Mouse (Mus musculus) right cerebral cortex, adult 18-20 months (tissue): ENCODE measurements around the gene Tulp3.
A peak's percentile ranks its signal among the peaks of the same experiment; 100 is the strongest.

ENCODE experiments used
- DNase-seq: peaks from one replicate; pipeline ENCODE4 v3.0.0; 2022; ENCODE audit warnings: mixed read lengths

Tulp3 gene

DNA sequence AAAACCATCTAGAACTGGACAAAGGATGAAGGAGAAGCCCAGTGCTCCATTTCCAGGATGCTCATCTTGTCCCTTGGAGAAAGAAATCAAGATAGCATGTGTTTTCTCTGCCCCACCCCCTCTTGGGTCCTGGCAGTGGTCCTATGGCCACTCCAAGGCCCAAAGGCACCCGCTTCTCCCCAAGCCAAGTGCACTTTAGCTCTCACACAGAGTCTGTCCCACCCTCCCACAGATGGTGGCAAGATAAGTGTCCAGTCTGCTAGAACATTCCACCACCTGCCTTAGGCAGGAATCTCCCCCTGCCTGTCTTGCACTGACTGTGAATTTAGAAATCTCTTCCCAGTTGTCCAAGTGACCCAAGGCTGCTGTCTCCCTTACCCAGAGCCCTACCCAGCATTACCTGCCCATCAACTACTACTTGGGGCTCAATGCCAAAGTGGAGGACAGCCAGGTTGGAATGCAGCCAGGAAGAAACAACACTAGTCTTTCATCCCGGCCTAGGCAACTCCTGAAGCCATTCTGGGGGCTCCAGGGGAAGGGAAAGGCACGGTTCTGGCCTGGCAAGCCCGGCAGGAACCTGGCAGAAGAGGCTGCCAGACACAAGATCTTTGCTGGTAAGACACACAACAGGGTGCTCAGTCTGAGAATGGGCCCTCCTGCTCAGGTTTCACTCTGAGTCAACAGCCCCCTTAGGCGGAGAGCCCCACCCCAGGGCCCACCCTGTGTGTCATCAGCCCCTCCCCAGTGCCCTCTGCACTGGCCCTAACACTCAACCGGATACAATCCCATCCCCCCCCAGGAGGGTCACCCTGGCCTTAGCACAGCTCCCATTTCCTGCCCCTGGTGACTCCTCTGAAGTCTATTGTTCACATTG lies 59.5 kb downstream of the Tulp3 start:
- DNase-seq: no peak

DNA sequence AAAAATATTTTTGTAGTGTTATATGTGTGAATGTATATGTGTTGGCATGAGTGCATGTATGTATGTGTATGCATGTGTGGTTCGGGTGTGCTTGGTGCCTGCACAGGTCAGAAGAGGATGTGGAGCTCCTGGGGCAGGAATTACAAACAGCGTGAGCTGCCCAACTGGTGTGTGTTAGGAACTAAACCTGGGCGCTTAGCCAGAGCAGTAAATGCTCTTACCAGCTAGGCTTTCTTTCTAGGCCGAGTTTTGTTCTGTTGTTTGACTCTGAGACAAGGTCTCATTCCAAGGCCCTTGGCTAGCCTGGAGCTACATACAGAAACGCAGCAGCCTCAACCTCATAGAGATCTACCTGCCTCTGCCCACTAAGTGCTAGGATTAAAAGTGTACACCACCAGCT lies 64.4 kb downstream of the Tulp3 start:
- no peak for DNase-seq

DNA sequence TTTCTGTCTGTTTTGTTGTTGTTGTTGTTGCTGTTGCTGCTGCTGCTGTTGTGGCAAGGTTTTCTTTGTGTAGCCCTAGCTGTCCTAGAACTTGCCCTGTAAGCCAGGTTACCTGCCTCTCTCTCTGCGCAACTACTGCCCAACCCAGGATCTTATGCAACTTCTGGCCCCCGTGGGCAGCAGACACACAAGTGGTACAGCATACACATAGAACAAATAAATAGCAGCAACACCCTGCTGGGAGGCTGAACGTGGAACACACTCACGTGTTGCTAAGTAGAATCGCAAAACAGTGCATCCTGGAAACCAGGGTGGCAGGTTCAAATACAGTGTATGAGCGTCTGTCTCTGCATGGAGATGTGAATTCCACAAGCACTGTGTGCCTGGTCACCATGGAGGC lies 67.0 kb downstream of the Tulp3 start:
- DNase-seq: no peak

DNA sequence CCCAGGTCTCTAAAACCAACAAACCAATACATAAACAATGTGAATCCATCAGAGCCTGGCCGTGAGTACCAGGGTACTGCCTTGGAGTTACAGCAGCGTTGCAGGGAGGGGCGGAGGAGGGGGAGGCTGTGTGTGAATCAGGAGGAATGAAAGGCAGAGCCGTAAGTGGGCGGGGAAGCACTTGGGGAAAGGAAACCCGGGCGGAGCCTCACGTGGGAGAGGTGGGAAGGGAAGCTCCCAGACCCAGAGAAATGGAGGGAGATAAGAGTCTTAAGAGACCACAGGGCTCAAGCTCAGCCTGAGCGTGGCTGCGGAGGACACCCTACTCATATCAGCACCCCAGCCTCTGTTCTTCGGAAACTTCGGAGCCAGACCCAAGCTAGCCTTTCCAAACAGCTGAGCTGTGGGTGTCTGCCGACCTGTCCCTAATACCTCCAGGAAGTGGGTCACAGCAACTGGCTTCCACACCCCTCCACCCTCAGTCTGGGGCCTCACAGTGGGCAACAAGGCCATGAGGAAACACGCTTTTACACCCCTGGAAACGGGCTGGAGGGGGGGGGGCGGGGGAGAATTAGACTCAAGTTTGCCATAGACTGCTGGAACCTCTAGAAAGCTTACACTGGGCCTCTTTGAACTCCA lies 69.7 kb downstream of the Tulp3 start:
- peak; percentile 63 for DNase-seq

DNA sequence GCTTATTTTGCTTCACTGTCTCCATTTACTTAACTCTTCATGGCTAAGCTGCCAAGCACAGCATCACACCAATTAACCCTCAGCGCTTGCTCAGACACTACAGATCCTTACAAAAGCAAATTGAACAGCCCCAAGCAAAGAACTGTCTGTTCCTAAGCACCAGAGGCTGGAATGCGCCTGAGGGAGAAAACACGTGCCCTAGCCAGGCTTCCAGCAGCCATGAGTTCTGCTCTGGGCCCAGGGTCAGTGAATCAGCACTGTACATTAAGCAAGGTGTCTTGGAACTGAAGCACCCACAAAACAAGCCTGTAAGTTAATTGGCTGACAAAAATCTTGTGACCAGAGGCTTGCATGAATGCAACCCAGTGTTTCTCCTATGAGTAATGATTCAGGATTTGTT lies 73.5 kb downstream of the Tulp3 start:
- no peak for DNase-seq

DNA sequence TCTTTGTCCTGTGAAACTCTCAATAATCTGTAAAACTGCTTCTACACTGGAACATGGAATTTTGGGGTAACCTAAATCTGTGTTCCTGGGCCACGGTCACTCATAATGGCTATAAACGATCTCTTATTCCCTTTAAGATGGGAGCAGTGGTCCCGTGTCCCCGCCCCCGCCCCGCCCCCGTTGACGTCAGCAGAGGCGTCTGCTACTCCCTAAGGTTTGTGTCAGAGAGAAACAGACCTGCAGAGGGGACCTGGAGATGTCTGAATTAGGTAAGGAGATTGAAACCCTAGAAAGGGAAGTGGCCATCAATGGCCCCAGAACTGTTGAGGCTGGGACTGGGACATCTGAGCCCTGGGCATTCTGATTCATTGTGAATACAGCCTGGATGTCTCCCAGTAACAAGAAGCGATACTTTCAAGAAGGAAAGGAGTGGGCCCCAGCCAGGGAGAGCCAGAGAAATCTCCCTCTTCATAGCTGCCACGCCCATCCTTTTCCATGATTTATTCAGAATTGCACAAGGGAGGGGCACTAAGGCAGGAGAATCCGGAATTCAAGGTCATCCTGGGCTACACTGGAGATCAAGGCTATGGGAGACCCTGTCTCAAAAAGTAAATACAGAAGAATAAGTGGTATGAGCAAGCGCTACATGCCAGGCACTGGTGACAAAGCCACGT lies 75.0 kb downstream of the Tulp3 start:
- no peak for DNase-seq

DNA sequence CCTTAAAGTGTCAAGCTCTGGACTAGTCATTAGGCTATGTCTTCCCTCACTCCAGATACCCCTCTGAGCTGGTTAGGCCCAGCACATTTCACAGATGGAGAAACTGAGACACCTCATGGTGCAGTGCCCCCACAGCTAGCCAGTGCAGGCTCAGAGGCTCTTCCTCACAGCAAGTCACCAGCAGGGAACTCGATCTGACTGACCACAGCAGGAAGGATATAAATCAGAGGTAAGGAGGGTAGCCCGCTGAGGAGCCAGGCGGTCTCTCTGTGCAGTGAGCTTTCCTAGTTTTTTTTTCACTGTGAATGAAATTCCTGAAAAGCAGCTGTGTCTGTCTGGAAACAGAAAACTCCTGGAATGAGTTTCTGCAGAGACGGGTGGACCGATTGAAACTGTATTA lies 76.0 kb downstream of the Tulp3 start:
- no peak for DNase-seq

DNA sequence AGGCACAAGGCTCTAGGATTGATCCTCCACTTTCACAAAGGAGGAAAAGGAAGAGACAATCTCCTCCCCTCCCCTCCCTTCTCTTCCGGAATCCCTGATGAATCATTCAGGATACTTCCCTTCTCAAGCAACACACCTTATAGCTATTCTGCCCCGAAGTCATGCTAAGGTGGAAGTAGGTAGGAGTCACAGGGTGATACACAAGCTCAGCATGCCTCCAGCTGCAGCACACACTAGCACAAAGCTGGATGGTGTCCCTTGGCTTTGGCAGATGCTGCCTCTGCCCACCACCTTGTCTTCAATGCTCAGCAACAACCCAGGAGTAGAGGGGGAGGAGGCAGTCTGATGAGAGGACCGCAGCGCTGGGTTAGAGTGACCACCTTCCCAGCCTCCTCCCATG lies 76.6 kb downstream of the Tulp3 start:
- no peak for DNase-seq

DNA sequence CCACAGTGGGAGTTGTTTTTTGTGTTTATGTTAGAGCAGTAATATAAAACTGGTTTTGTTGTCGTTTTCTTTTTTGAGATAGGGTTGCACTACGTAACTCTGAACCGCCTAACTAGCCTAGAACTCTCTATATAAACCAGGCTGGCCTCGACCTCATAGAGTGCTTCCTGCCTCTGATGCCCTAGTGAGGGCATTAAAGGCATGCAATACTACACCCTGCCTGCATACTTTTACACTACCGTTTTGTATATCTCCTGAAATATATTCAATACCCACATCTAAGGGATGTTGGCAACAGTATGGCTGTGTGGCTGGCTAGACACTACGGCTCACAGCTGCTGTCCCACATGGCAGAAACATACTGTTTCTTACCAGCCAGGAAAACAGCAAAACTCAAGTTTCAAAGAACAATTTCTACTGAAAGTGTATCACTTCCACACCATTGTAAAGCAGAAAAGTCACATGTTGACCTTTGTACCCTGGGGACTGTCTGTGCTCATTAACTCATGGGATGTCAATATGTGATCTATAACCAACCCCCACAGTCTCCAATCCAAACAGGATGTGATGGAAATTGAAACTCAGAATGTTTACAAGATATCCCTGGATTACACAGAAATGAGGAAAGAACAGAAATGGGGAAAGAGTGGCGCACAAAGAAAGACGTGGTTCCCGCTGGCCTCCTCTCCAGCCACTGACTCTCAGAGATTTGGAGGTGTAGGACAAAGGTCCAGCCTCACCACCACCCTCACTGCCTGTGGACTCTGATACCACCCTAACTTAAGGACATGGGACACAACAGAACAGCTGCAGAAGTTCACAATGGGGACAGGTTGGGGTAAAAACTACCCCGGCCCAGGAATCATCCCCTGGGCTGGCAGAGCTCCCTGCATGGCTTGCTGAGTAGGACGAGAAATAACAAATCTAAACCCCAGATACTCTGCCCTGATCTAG lies 78.2 kb downstream of the Tulp3 start:
- no peak for DNase-seq

DNA sequence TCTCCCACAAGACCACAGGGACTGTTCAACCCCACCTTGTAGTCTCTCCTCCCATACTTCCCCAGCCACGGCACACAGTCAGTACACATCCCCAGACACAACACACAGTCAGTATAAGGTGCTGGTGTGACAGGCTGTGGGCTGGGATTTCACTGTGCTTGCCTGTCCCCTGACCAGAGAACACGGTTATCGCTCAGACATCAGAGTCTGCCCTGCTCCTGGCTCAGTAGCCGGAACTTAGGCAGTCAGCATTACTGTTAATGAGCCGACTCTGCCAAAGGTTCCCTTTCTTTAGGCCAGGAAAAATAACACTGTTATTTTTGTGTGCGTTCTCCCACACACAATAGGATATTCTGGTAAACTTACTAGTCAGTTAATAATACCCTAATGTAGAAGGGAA lies 79.3 kb downstream of the Tulp3 start:
- no peak for DNase-seq

DNA sequence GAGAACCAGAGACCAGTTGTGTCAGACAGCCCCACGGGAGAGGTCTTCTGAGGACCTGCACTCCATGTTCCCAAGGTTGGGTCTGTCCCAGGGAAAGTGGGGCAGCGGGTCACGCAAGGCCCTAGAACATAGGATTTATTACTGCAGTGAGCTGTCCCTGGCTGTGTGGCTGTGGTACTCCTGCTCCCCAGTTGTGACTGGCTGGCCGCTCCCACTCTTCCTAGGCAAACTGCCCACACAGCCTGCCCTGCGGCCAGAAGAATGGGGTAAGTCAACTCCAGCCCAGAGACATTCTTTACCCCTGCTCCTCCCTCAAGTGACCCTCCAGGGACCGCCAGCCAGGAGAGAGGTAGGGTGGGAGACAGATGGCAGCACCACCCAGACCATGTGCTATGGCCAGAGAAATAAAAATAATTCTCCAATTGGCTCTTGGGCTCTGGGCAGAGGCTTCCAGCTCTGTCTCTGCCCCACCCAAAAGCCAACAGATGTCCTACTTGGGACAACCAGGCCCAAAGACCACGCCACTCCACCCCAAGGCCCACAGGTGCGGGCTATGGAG lies 80.1 kb downstream of the Tulp3 start:
- DNase-seq: no peak

DNA sequence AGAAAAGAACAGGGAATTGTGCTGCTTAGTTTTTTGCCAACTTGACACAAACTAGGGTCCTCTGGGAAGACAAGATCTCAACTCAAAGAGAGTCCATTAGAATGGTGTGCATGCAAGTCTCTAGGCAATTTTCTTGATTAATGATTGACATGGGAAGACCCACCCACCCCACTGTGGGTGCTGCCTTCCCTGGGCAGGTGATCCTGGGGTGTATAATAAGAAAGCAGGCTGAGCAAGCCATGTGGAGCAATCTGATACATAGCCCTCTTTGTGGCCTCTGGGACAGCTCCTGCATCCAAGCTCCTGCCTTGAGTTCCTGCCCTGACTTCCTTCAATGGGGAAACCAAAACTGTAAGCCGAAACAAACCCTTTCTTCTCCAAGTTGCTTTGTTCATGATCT lies 82.1 kb downstream of the Tulp3 start:
- DNase-seq: no peak

DNA sequence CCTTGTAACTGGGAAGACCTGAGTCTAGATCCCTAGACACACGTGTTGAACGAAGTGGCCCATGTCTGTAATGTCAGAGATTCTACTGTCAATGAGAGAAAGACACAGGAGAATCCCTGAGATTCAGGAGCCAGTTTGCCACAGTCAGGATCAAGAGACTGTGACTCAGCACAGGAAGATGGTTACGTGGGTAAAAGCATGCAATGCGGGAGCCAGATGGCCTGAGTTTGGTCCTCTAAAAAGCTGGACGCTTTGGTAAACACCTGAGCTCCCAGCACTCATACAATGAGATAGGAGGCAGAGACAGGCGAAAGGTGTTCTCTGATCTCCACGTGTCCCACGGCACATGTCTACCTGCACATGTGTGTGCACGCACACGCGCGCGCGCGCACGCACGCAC lies 82.9 kb downstream of the Tulp3 start:
- DNase-seq: no peak
